Mouse (Mus musculus) embryonic facial prominence, embryonic 15.5 days (tissue): ENCODE results near the gene Fasn. TPM values are rescaled to one million over a fixed set of nuclear protein-coding genes. Genes with fewer than 3 reads are reported as not detected.

Experiments used
- ATAC-seq: fragments of 200-750 bp; cut with Nextera tagmentation; 2 replicates; pipeline ENCODE4 v1.8.0; 2017; ENCODE audit warnings: low read depth, moderate TSS enrichment; ENCODE audit not compliant: insufficient number of reproducible peaks, low FRiP score, low TSS enrichment
- H3K27ac ChIP-seq: fragments of 300-500 bp; sonication (generic); replicated peaks from 2 replicates; pipeline ENCODE4 v1.5.1; 2015; ENCODE audit warnings: mild to moderate bottlenecking, inconsistent platforms
- H3K27me3 ChIP-seq: fragments of 300-500 bp; sonication (generic); 2 replicates; pipeline ENCODE4 v1.6.1; 2015; ENCODE audit warnings: inconsistent platforms
- H3K36me3 ChIP-seq: fragments of 300-500 bp; sonication (generic); 2 replicates; pipeline ENCODE4 v1.6.1; 2015; ENCODE audit warnings: mild to moderate bottlenecking, inconsistent platforms
- H3K4me1 ChIP-seq: fragments of 300-500 bp; sonication (generic); 2 replicates; pipeline ENCODE4 v1.6.1; 2015; ENCODE audit warnings: inconsistent platforms
- H3K4me2 ChIP-seq: fragments of 300-500 bp; sonication (generic); replicated peaks from 2 replicates; pipeline ENCODE4 v1.6.1; 2015; ENCODE audit warnings: mild to moderate bottlenecking, inconsistent platforms
- H3K4me3 ChIP-seq: fragments of 300-500 bp; sonication (generic); replicated peaks from 2 replicates; pipeline ENCODE4 v1.5.1; 2015; ENCODE audit warnings: mild to moderate bottlenecking, inconsistent platforms
- H3K9ac ChIP-seq: fragments of 300-500 bp; sonication (generic); 2 replicates; pipeline ENCODE4 v1.6.1; 2015; ENCODE audit warnings: inconsistent platforms
- H3K9me3 ChIP-seq: fragments of 300-500 bp; sonication (generic); replicated peaks from 2 replicates; pipeline ENCODE4 v1.6.1; 2016; ENCODE audit warnings: inconsistent platforms
- WGBS: fragments of 180-500 bp; shearing (Covaris S2); methylation state at CpG from one replicate; pipeline ENCODE4 v1.1.7; 2015; 5-methylcytosine and 5-hydroxymethylcytosine counted together
- polyA plus RNA-seq: library from polyadenylated mRNA; unstranded; fragments of >200 nt; fragmentation: Nextera tagmentation; extraction: Ambion mirVana; gene quantifications from 2 replicates; pipeline ENCODE4 v1.2.1, GENCODE M21; 2015

Gene Fasn
- polyA plus RNA-seq, 1 experiment from 2014 or later, result 46.2 TPM

- Histone ChIP-seq H3K27me3 (no peaks in the 10 kb centered on the region), H3K4me3 (no peak overlapping the region)
- 89% methylated on average over 6 of the region's 6 CpGs for WGBS
These were observed 7.0 kb downstream of the Fasn start for GRCm38 (mm10) chr11:120817358-120817757.

GRCm38 (mm10) chr11:120812068-120812467 lies 12.3 kb downstream of the Fasn start:
- H3K4me1 ChIP-seq, result no peaks in the 10 kb centered on the region
- no peak overlapping the region for H3K27ac ChIP-seq
- no peak overlapping the region for H3K4me3 ChIP-seq
- no peaks in the 10 kb centered on the region for H3K27me3 ChIP-seq
- peaks cover 100% of the 10 kb centered on the region for H3K36me3 ChIP-seq
- WGBS, result 88% methylated on average over 16 of the region's 16 CpGs
- H3K4me2 ChIP-seq, result no peak overlapping the region
- H3K9me3 ChIP-seq, result no peaks in the 10 kb centered on the region
- no peak for ATAC-seq
- H3K9ac ChIP-seq, result no peak overlapping the region

More at GRCm38 (mm10) chr11:120817358-120817757, 7.0 kb downstream of the Fasn start:
- no peak for ATAC-seq
- Histone ChIP-seq H3K9ac (no peak overlapping the region), H3K27ac (no peak overlapping the region), H3K4me2 (no peak overlapping the region), H3K36me3 (peaks cover 96% of the 10 kb centered on the region), H3K4me1 (peaks cover 18% of the 10 kb centered on the region), H3K9me3 (no peaks in the 10 kb centered on the region)

GRCm38 (mm10) chr11:120808010-120808409 lies 16.3 kb downstream of the Fasn start:
- H3K4me1 ChIP-seq, result no peaks in the 10 kb centered on the region
- no peak for ATAC-seq
- H3K9ac ChIP-seq, result no peak overlapping the region
- 86% methylated on average over 12 of the region's 12 CpGs for WGBS
- no peak overlapping the region for H3K27ac ChIP-seq
- H3K4me2 ChIP-seq, result no peak overlapping the region
- no peaks in the 10 kb centered on the region for H3K27me3 ChIP-seq
- no peak overlapping the region for H3K4me3 ChIP-seq
- H3K9me3 ChIP-seq, result no peaks in the 10 kb centered on the region
- peaks cover 80% of the 10 kb centered on the region for H3K36me3 ChIP-seq

GRCm38 (mm10) chr11:120805375-120806298 lies 18.7 kb downstream of the Fasn start:
- no peak overlapping the region for H3K4me2 ChIP-seq
- ATAC-seq, result no peak
- H3K36me3 ChIP-seq, result peaks cover 56% of the 10 kb centered on the region
- no peaks in the 10 kb centered on the region for H3K27me3 ChIP-seq
- H3K9me3 ChIP-seq, result no peaks in the 10 kb centered on the region
- no peak overlapping the region for H3K4me3 ChIP-seq
- H3K4me1 ChIP-seq, result 0 out of 2 replicates have a peak, but pooled peaks cover under 1% of the 10 kb centered on the region
- WGBS, result 85% methylated on average over 7 of the region's 7 CpGs
- H3K27ac ChIP-seq, result no peak overlapping the region
- H3K9ac ChIP-seq, result no peak overlapping the region

- H3K27ac ChIP-seq, result no peak overlapping the region
- no peaks in the 10 kb centered on the region for H3K27me3 ChIP-seq
- ATAC-seq, result no peak
- no peak overlapping the region for H3K4me3 ChIP-seq
- H3K36me3 ChIP-seq, result peaks cover 47% of the 10 kb centered on the region
- no peak overlapping the region for H3K9ac ChIP-seq
- WGBS, result 65% methylated on average over 4 of the region's 4 CpGs
- H3K4me1 ChIP-seq, result peaks cover 8% of the 10 kb centered on the region; the same call in 1 of the 2 replicates
- H3K4me2 ChIP-seq, result no peak overlapping the region
- no peaks in the 10 kb centered on the region for H3K9me3 ChIP-seq
These were observed 19.6 kb downstream of the Fasn start for GRCm38 (mm10) chr11:120804769-120805168.

GRCm38 (mm10) chr11:120804274-120804673 lies 20.1 kb downstream of the Fasn start:
- peaks cover 42% of the 10 kb centered on the region for H3K36me3 ChIP-seq
- no peaks in the 10 kb centered on the region for H3K27me3 ChIP-seq
- H3K27ac ChIP-seq, result no peak overlapping the region
- 82% methylated on average over 7 of the region's 7 CpGs for WGBS
- no peak overlapping the region for H3K4me2 ChIP-seq
- no peak overlapping the region for H3K4me3 ChIP-seq
- no peak for ATAC-seq
- peaks cover 10% of the 10 kb centered on the region; the same call in 1 of the 2 replicates for H3K4me1 ChIP-seq
- H3K9me3 ChIP-seq, result no peaks in the 10 kb centered on the region
- H3K9ac ChIP-seq, result no peak overlapping the region

GRCm38 (mm10) chr11:120800061-120800904 lies 24.1 kb downstream of the Fasn start:
- peak; percentile 73; the same call in 1 of the 2 replicates for ATAC-seq
- WGBS, result 9% methylated on average over 10 of the region's 10 CpGs
- H3K27ac ChIP-seq, result peak overlapping the region; percentile 74

GRCm38 (mm10) chr11:120799316-120799890 lies 24.9 kb downstream of the Fasn start:
- no peak for ATAC-seq
- 64% methylated on average over 6 of the region's 6 CpGs for WGBS
- peak overlapping the region; percentile 74 for H3K27ac ChIP-seq
- no peaks in the 10 kb centered on the region for H3K27me3 ChIP-seq
- H3K9ac ChIP-seq, result no peak overlapping the region
- H3K36me3 ChIP-seq, result peaks cover 6% of the 10 kb centered on the region; the same call in 1 of the 2 replicates
- no peaks in the 10 kb centered on the region for H3K9me3 ChIP-seq
- H3K4me1 ChIP-seq, result peaks cover 25% of the 10 kb centered on the region
- no peak overlapping the region for H3K4me3 ChIP-seq
- H3K4me2 ChIP-seq, result 0 out of 2 replicates have a peak overlapping the region, but pooled peaks have one; percentile 21

More at GRCm38 (mm10) chr11:120800061-120800904, 24.1 kb downstream of the Fasn start:
- H3K9ac ChIP-seq, result no peak overlapping the region
- H3K4me1 ChIP-seq, result peaks cover 17% of the 10 kb centered on the region
- peaks cover 3% of the 10 kb centered on the region; the same call in 1 of the 2 replicates for H3K36me3 ChIP-seq
- H3K9me3 ChIP-seq, result no peaks in the 10 kb centered on the region
- H3K27me3 ChIP-seq, result no peaks in the 10 kb centered on the region
- H3K4me3 ChIP-seq, result no peak overlapping the region
- peak overlapping the region; percentile 21; the same call in 1 of the 2 replicates for H3K4me2 ChIP-seq

GRCm38 (mm10) chr11:120798244-120798643 lies 26.1 kb downstream of the Fasn start:
- no peak for ATAC-seq
- WGBS, result 83% methylated on average over 3 of the region's 3 CpGs

GRCm38 (mm10) chr11:120796614-120796946 lies 27.8 kb downstream of the Fasn start:
- H3K27ac ChIP-seq, result peak overlapping the region; percentile 71
- no peaks in the 10 kb centered on the region for H3K9me3 ChIP-seq
- H3K4me2 ChIP-seq, result peak overlapping the region; percentile 91
- no peaks in the 10 kb centered on the region for H3K27me3 ChIP-seq
- peaks cover 34% of the 10 kb centered on the region for H3K36me3 ChIP-seq
- peak overlapping the region; percentile 99; the same call in 1 of the 2 replicates for H3K9ac ChIP-seq
- H3K4me3 ChIP-seq, result peak overlapping the region; percentile 95
- ATAC-seq, result no peak
- WGBS, result 34% methylated on average over 8 of the region's 8 CpGs
- peaks cover 29% of the 10 kb centered on the region for H3K4me1 ChIP-seq

More at GRCm38 (mm10) chr11:120798244-120798643, 26.1 kb downstream of the Fasn start:
- Histone ChIP-seq H3K4me3 (no peak overlapping the region), H3K4me1 (peaks cover 29% of the 10 kb centered on the region), H3K27me3 (no peaks in the 10 kb centered on the region), H3K36me3 (peaks cover 17% of the 10 kb centered on the region), H3K9ac (no peak overlapping the region), H3K27ac (no peak overlapping the region), H3K4me2 (no peak overlapping the region), H3K9me3 (no peaks in the 10 kb centered on the region)
